Mouse (Mus musculus) stomach, embryonic 16.5 days (tissue): Measurements from ENCODE around the gene Nt5c1a. TPM values are rescaled to one million over a fixed set of nuclear protein-coding genes. Genes with fewer than 3 reads are reported as not detected.

Source experiments
- ATAC-seq: fragments of 200-750 bp; cut with Nextera tagmentation; 2 replicates; pipeline ENCODE4 v1.8.0; 2017; ENCODE audit warnings: moderate number of reproducible peaks, moderate TSS enrichment; ENCODE audit not compliant: insufficient read depth, low FRiP score
- H3K27ac ChIP-seq: fragments of 300-500 bp; sonication (generic); 2 replicates; pipeline ENCODE4 v1.5.1; 2014; ENCODE audit warnings: low read length
- H3K27me3 ChIP-seq: fragments of 300-500 bp; sonication (generic); 2 replicates; pipeline ENCODE4 v1.6.1; 2014; ENCODE audit warnings: low read length, control low read depth, mixed read lengths; ENCODE audit not compliant: control insufficient read depth, insufficient read depth
- H3K36me3 ChIP-seq: fragments of 300-500 bp; sonication (generic); 2 replicates; pipeline ENCODE4 v1.6.1; 2014; ENCODE audit warnings: low read length; ENCODE audit not compliant: control insufficient read depth, insufficient read depth
- H3K4me1 ChIP-seq: fragments of 300-500 bp; sonication (generic); 2 replicates; pipeline ENCODE4 v1.6.1; 2014; ENCODE audit warnings: low read length, control low read depth, mixed read lengths; ENCODE audit not compliant: control insufficient read depth, insufficient read depth
- H3K4me2 ChIP-seq: fragments of 300-500 bp; sonication (generic); 2 replicates; pipeline ENCODE4 v1.6.1; 2014; ENCODE audit warnings: low read depth, low read length, mixed read lengths
- H3K4me3 ChIP-seq: fragments of 300-500 bp; sonication (generic); replicated peaks from 2 replicates; pipeline ENCODE4 v1.5.1; 2014; ENCODE audit warnings: mild to moderate bottlenecking, low read length
- H3K9ac ChIP-seq: fragments of 300-500 bp; sonication (generic); 2 replicates; pipeline ENCODE4 v1.6.1; 2014; ENCODE audit warnings: low read length
- H3K9me3 ChIP-seq: fragments of 300-500 bp; sonication (generic); replicated peaks from 2 replicates; pipeline ENCODE4 v1.6.1; 2016; ENCODE audit warnings: low read length, control low read depth; ENCODE audit not compliant: control insufficient read depth
- WGBS: fragments of 180-500 bp; shearing (Covaris S2); extraction: QIAGEN DNeasy Blood & Tissue Kit; methylation state at CpG from one replicate; pipeline ENCODE4 v1.1.7; 2014; 5-methylcytosine and 5-hydroxymethylcytosine counted together
- polyA plus RNA-seq: library from polyadenylated mRNA; unstranded; fragments of >200 nt; fragmentation: Nextera tagmentation; extraction: Ambion mirVana; gene quantifications from 2 replicates; pipeline ENCODE4 v1.2.1, GENCODE M21; 2015

The Nt5c1a gene
- polyA plus RNA-seq, 1 experiment from 2014 or later: not detected

- Histone ChIP-seq H3K9me3 (no peaks in the 10 kb centered on the region), H3K4me3 (no peak overlapping the region)
These were observed 18.5 kb downstream of the Nt5c1a start for GRCm38 (mm10) chr4:123219720-123220357.

DNA sequence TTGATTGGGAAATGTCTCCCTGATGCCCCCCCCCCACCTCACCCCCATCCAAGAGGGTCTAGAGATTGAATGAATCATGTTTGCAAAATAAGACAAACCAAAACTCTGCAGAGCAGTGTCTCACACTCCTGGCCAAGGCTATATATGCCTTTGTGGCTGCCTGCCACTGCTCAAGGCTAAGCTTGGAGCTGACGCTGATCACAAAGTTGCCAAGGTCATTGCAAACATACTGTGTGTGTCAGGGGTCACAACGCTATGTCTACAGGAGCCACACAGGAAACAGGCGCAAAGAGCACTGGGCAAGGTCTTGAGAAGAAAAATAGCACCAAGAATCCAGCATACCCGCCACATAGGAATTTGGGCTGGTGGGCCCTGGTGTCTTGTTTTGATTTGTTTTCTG lies 19.3 kb downstream of the Nt5c1a start:
- no peak overlapping the region for H3K4me2 ChIP-seq
- WGBS: 82% methylated on average over 4 of the region's 4 CpGs
- no peak overlapping the region for H3K4me3 ChIP-seq
- H3K27me3 ChIP-seq: no peaks in the 10 kb centered on the region; the same call in 1 of the 2 replicates
- H3K27ac ChIP-seq: no peak overlapping the region
- peaks cover 4% of the 10 kb centered on the region; the same call in 1 of the 2 replicates for H3K4me1 ChIP-seq
- H3K9me3 ChIP-seq: no peaks in the 10 kb centered on the region
- no peaks in the 10 kb centered on the region for H3K36me3 ChIP-seq
- ATAC-seq: no peak
- H3K9ac ChIP-seq: no peak overlapping the region

More at GRCm38 (mm10) chr4:123219720-123220357, 18.5 kb downstream of the Nt5c1a start:
- no peaks in the 10 kb centered on the region for H3K36me3 ChIP-seq
- no peak overlapping the region for H3K4me2 ChIP-seq
- 69% methylated on average over 15 of the region's 15 CpGs for WGBS
- H3K27me3 ChIP-seq: no peaks in the 10 kb centered on the region; the same call in 1 of the 2 replicates
- peaks cover 4% of the 10 kb centered on the region; the same call in 1 of the 2 replicates for H3K4me1 ChIP-seq
- peak; percentile 70; the same call in 1 of the 2 replicates for ATAC-seq
- H3K9ac ChIP-seq: no peak overlapping the region
- H3K27ac ChIP-seq: no peak overlapping the region

GRCm38 (mm10) chr4:123223309-123223708 lies 22.0 kb downstream of the Nt5c1a start:
- H3K4me3 ChIP-seq: no peak overlapping the region
- no peak overlapping the region for H3K9ac ChIP-seq
- H3K9me3 ChIP-seq: no peaks in the 10 kb centered on the region
- H3K36me3 ChIP-seq: no peaks in the 10 kb centered on the region
- H3K4me2 ChIP-seq: no peak overlapping the region
- no peak overlapping the region for H3K27ac ChIP-seq
- ATAC-seq: no peak
- 68% methylated on average over 3 of the region's 3 CpGs for WGBS
- peaks cover 16% of the 10 kb centered on the region for H3K4me1 ChIP-seq
- H3K27me3 ChIP-seq: no peaks in the 10 kb centered on the region; the same call in 1 of the 2 replicates

DNA sequence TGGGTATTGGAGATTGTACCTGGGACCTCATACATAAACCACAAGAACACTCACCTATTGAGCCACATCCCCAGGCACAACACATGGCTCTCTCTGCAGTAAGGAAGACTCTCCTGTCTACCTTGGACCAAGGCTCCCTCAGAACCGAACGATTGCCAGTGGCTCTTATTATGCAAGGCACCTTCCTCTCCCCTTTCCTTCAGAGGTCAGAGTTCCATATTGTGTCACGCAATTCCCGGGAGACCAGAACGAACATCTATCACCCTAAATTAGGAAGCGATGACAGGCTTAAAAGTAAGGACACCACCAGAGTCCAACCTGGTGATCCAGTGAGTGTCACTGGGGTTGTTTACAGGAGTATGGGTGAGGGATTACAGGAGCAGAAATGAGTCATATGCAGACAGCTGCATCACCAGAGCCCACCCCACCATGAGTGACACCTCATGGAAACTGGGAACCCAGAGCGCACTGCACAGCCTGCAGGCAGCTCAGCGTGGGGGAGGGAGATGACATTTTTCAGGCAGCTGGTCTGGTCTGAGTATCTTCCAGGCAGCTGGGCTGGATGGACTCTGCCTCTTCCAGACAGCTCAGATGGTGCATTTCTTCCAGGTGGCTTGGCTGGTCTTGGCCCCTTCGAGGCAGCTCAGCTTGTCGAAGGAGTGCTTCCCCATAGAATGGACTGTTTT lies 24.6 kb downstream of the Nt5c1a start:
- Histone ChIP-seq H3K9ac (no peak overlapping the region), H3K9me3 (no peaks in the 10 kb centered on the region), H3K4me2 (no peak overlapping the region), H3K4me1 (peaks cover 20% of the 10 kb centered on the region), H3K36me3 (no peaks in the 10 kb centered on the region), H3K27me3 (no peaks in the 10 kb centered on the region), H3K4me3 (no peak overlapping the region), H3K27ac (no peak overlapping the region)
- peak; percentile 59 for ATAC-seq
- 42% methylated on average over 10 of the region's 10 CpGs for WGBS

- Histone ChIP-seq H3K27me3 (no peaks in the 10 kb centered on the region), H3K36me3 (no peaks in the 10 kb centered on the region), H3K9me3 (no peaks in the 10 kb centered on the region), H3K4me2 (no peak overlapping the region), H3K27ac (peak overlapping the region; percentile 56), H3K9ac (no peak overlapping the region), H3K4me1 (peaks cover 20% of the 10 kb centered on the region), H3K4me3 (no peak overlapping the region)
- peak; percentile 75 for ATAC-seq
- WGBS: 30% methylated on average over 4 of the region's 4 CpGs
These were observed 26.4 kb downstream of the Nt5c1a start for GRCm38 (mm10) chr4:123227707-123228106.

GRCm38 (mm10) chr4:123228270-123228669 lies 27.0 kb downstream of the Nt5c1a start:
- no peak overlapping the region for H3K4me3 ChIP-seq
- H3K9ac ChIP-seq: no peak overlapping the region
- no peak; the same call in 1 of the 2 replicates for ATAC-seq
- H3K4me1 ChIP-seq: peaks cover 20% of the 10 kb centered on the region
- H3K27ac ChIP-seq: peak overlapping the region; percentile 56
- no peak overlapping the region for H3K4me2 ChIP-seq
- WGBS: 22% methylated on average over 2 of the region's 2 CpGs
- H3K9me3 ChIP-seq: no peaks in the 10 kb centered on the region
- no peaks in the 10 kb centered on the region for H3K27me3 ChIP-seq
- no peaks in the 10 kb centered on the region for H3K36me3 ChIP-seq

DNA sequence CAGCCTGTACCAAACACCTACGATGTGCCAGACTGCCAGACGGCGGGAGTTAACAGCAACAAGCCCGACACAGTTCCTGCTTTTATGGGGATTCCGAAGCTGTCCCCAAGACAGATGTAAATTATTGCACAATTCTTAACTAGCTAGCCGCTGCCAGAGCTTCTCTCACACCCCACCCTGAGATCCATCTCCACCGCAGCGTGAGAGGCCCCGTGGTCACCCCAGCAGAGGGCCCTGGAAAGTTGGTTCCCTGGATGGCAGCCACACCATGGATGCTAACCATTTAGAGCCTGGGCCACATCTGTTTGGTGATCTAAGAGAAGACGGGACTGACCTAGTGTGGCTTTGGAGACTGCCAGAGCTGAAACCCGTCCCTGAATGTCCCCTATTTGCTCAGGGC lies 27.9 kb downstream of the Nt5c1a start:
- Histone ChIP-seq H3K4me1 (peaks cover 20% of the 10 kb centered on the region), H3K27ac (no peak overlapping the region), H3K4me3 (no peak overlapping the region), H3K9me3 (no peaks in the 10 kb centered on the region), H3K9ac (no peak overlapping the region), H3K4me2 (no peak overlapping the region), H3K27me3 (no peaks in the 10 kb centered on the region), H3K36me3 (no peaks in the 10 kb centered on the region)
- WGBS: 53% methylated on average over 11 of the region's 11 CpGs
- no peak for ATAC-seq

DNA sequence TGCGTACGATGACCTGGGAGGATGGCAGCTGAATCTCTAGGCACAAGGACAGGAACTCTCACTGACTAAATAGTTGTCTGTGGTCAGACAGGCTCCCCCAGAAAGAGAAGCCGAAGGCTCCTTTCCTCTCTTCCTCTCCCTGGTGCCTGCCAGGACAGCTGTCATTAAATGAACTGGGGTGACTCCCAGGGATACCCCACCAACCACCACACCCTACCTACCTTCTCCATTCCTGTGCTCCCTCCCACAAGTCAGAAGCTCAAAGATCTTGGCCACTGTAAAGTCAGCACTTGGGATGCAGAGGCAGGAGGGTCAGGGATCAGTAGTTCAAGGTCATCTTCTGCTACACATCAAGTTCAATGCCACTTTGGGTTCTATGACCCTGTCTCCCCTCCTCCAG lies 31.5 kb downstream of the Nt5c1a start:
- H3K9ac ChIP-seq: no peak overlapping the region
- H3K4me3 ChIP-seq: no peak overlapping the region
- H3K4me1 ChIP-seq: peaks cover 19% of the 10 kb centered on the region
- no peak for ATAC-seq
- no peaks in the 10 kb centered on the region for H3K36me3 ChIP-seq
- H3K27me3 ChIP-seq: no peaks in the 10 kb centered on the region
- 0 out of 2 replicates have a peak overlapping the region, but pooled peaks have one; percentile 91 for H3K4me2 ChIP-seq
- no peaks in the 10 kb centered on the region for H3K9me3 ChIP-seq
- no peak overlapping the region for H3K27ac ChIP-seq
- 63% methylated on average over 3 of the region's 3 CpGs for WGBS

- no peaks in the 10 kb centered on the region for H3K27me3 ChIP-seq
- peak within 1 kb of the TSS; percentile 91 for H3K4me2 ChIP-seq
- H3K4me3 ChIP-seq: peak within 1 kb of the TSS; percentile 50
- ATAC-seq: peak; percentile 56
- H3K9ac ChIP-seq: peak within 1 kb of the TSS; percentile 71
- H3K9me3 ChIP-seq: no peaks in the 10 kb centered on the region
- peaks cover 11% of the 10 kb centered on the region for H3K4me1 ChIP-seq
- no peaks in the 10 kb centered on the region for H3K36me3 ChIP-seq
- WGBS: 1% methylated on average over 52 of the region's 52 CpGs
- peak within 1 kb of the TSS; percentile 13; the same call in 1 of the 2 replicates for H3K27ac ChIP-seq
These were observed 32.3 kb downstream of the Nt5c1a start, which contains the start of gene Heyl for GRCm38 (mm10) chr4:123233492-123234084. Heyl (plus strand) TSS chr4:123233556.
